Mouse (Mus musculus) left cerebral cortex, adult 2 months (tissue): Measurements from ENCODE around the gene Acot7. TPM values are rescaled to one million over a fixed set of nuclear protein-coding genes. Genes with fewer than 3 reads are reported as not detected.

Experiments used
- DNase-seq, 2 experiments: peaks; one replicate each; pipeline ENCODE4 v3.0.0; 2021 to 2022; ENCODE audit warnings: low spot score in 2 of 2, mixed read lengths in 1 of 2; ENCODE audit errors: extremely low spot score in 1 of 2
- H3K27ac ChIP-seq: fragments of 200-600 bp; 2 replicates; pipeline ENCODE4 v1.8.1; 2022
- H3K4me3 ChIP-seq: fragments of 200-600 bp; 2 replicates; pipeline ENCODE4 v1.8.1; 2022
- CTCF ChIP-seq: fragments of 200-600 bp; IDR thresholded peaks from 2 replicates; pipeline ENCODE4 v1.8.1; 2022; ENCODE audit warnings: antibody characterized with exemption, mild to moderate bottlenecking, moderate library complexity
- intact Hi-C: fragments of 180-260 bp; cut with DNase I; formaldehyde crosslinking; loops from one replicate; pipeline ENCODE4 v1.15.1; 2025
- total RNA-seq, 2 experiments: library from RNA; stranded (reverse); gene quantifications; 2 replicates each; pipeline ENCODE4 v1.2.3; 2021

Acot7 gene
- total RNA-seq, 2 experiments from 2014 or later: 300 to 307 TPM

DNA sequence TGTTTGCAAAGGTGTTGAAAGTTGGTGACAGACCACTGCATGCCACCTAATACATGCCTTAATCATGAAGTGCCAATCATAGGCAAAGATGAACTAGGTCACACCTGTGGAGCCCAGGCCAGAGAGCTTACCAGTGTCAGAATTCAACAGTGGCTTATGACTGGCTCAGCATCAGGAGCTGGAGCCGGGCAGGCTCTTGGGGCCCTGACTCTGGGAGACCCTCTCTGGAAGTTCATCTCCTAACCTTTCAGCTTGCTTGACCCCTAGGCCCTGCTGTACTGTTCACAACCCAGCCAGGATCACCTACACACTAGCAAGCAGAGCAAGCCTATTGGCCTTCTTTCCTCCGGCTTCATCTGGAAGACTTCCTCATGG, 41.1 kb upstream of the Acot7 start:
- H3K4me3 ChIP-seq: no peak overlapping the region
- intact Hi-C loops: no loop called here
- no peak for TF ChIP-seq CTCF
- DNase-seq: no peak
- H3K27ac ChIP-seq: no peak overlapping the region

DNA sequence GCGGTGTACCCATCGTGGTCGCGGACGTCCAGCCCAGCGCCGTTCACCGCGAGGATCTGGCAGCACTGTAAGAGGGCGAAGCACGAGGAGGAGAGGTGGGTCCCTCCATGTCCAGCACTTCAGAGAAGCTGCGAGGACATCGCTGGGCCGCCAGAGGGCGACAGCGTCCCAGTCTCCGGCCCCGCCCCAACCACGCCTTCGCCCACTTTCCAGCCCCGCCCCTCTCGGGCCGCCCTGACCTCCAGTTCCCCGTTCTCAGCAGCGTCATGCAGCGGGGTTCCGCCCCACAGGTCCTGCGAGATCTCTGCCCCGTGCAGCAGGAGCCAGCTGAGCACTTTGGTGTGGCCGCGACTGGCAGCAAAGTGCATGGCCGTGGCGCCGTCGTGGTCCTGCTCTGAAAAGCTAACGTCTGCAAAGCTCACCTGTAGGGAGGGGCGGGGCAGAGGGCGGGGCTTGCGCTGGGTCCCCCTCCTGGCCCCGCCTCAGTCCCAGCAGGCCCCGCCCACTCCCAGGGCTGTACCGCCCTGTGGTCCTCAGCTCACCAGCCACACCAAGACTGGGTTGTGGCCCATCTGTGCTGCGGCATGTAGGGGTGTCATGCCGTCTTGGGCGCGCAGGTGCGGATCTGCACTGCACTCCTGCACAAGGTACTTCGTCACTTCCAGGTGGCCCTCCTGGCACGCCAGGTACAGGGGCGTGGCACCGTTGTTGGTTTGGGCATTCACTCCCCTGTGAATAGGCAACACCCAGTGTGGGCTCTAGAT, 39.3 kb upstream of the Acot7 start:
- peak overlapping the region; percentile 36 for H3K4me3 ChIP-seq
- intact Hi-C loops: no loop called here
- TF ChIP-seq CTCF: peak; percentile 93
- DNase-seq: peak; percentile 78 to 81
- no peak overlapping the region for H3K27ac ChIP-seq

DNA sequence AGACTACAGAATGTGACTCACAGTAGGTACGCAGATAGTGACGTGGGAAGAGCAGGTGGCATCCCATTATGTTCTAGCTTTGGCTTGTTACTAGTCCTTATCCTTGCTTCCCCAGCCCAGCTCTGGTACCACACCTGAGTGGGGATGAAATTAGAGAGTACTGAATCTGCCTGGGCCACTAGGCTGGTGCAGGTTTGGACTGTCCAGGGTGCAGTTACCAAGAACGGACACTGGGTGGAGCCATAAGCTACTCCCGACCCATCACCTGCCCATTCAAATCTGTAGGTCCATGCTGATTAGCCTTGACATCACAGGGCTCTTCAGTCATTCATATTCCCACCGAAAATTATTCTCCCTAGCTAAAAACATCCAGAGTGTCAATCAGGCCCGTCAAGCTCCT, 37.5 kb upstream of the Acot7 start:
- Histone ChIP-seq H3K4me3 (no peak overlapping the region), H3K27ac (no peak overlapping the region; the same call in 1 of the 2 replicates)
- TF ChIP-seq CTCF: peak; percentile 74
- intact Hi-C loops: no loop called here
- DNase-seq: peak in 1 of 2 experiments; percentile 44

DNA sequence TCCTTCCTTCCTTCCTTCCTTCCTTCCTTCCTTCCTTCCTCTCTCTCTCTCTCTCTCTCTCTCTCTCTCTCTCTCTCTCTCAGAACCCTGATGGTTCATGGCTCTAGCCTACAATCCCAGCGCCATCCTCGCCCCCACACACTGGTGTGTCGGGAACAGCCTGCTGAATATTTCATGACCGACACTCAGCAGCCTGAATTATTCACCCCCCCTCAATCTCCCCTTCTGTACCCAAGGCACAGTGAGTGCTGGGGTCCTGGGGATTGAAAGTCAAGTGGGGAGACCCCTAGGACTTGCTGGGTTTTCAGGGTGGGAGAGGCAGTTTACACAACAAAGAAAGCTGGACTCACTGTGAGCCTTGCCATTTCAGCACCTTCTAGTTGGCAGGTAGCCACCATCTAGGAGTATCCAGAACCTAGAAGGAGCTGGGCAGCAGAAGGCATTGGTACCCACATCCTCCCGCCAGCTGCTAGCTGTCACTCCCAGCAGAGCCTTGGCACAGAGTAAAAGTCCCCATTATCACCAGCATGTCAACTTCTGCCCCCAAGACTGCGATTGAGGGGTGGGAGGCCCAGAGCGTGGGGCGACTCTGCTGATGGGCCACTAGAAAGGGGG, 36.3 kb upstream of the Acot7 start:
- Histone ChIP-seq H3K4me3 (no peak overlapping the region), H3K27ac (peak overlapping the region; percentile 44)
- intact Hi-C loops: no loop called here
- DNase-seq: peak in 1 of 2 experiments; percentile 43
- TF ChIP-seq CTCF: no peak

GRCm38 (mm10) chr4:152143632-152144031, 34.3 kb upstream of the Acot7 start:
- intact Hi-C loops: no loop called here
- no peak for DNase-seq
- Histone ChIP-seq H3K4me3 (no peak overlapping the region), H3K27ac (no peak overlapping the region)
- TF ChIP-seq CTCF: no peak; the same call in none of the 2 replicates

- TF ChIP-seq CTCF: no peak
- Histone ChIP-seq H3K27ac (no peak overlapping the region), H3K4me3 (no peak overlapping the region)
- no peak for DNase-seq
- intact Hi-C loops: no loop called here
Measured at GRCm38 (mm10) chr4:152145473-152145872, 32.5 kb upstream of the Acot7 start.

- TF ChIP-seq CTCF: no peak
- no peak overlapping the region for H3K4me3 ChIP-seq
- no peak for DNase-seq
- H3K27ac ChIP-seq: no peak overlapping the region
- intact Hi-C loops: no loop called here
Measured at GRCm38 (mm10) chr4:152146033-152146827, 31.7 kb upstream of the Acot7 start.

DNA sequence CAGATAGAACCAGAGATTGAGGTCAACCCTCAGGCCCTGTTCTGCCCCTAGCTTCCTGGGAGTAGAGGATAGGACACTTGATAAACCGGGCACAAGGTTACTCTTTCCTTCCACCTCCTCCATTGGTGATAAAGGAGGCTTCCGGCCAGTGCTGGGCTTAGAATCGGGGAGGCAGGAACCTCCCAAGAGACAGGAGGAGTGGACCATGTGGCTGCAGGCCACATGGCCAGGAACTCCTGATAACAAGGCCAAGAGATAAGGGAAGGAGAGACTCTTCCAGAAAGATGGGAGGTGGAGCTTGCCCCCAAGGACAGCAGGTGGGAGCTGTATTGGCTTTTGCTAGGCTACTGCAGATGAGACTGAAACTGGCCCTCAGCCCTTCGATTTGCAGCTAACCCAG, 27.4 kb upstream of the Acot7 start:
- no peak overlapping the region for H3K4me3 ChIP-seq
- TF ChIP-seq CTCF: no peak
- DNase-seq: no peak
- H3K27ac ChIP-seq: no peak overlapping the region
- intact Hi-C loops: no loop called here

DNA sequence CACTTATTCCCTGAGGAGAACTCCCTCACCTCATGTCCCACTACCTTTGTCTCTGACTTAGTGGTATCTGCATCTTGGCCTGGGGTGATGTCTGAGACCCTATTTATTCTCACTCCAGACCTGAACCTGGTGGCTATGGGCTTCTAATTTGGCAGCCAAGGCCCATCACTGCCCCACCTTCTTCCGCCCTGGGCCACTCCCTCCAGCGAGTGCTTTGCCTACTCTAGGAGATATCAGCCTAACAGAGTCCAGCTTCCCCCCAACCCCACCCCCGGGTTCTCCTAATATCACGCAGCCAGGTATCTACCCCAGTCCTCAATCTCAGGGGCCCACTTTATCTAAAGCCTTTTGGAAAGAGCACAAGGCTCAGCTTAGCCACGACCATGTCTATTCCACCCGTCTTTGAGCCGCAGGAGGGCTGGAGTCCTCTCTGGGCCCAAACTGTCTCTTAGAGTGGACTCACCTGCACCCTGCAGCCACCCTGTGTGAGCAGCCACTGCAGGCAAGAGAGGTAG, 26.4 kb upstream of the Acot7 start:
- H3K4me3 ChIP-seq: no peak overlapping the region
- DNase-seq: no peak
- intact Hi-C loops: no loop called here
- no peak overlapping the region for H3K27ac ChIP-seq
- no peak for TF ChIP-seq CTCF

- Histone ChIP-seq H3K27ac (no peak within 1 kb of the TSS), H3K4me3 (no peak within 1 kb of the TSS)
- intact Hi-C loops: no loop called here
- TF ChIP-seq CTCF: no peak
- no peak for DNase-seq
Measured at GRCm38 (mm10) chr4:152151966-152152544, 25.9 kb upstream of the Acot7 start, which contains the start of gene Espn. Gene Espn, minus strand, starts transcription at chr4:152152371.

GRCm38 (mm10) chr4:152153771-152154177, 24.2 kb upstream of the Acot7 start:
- H3K4me3 ChIP-seq: peak overlapping the region; percentile 23; the same call in 1 of the 2 replicates
- no peak overlapping the region for H3K27ac ChIP-seq
- DNase-seq: peak; percentile 68 to 79
- TF ChIP-seq CTCF: peak; percentile 80
- intact Hi-C loops: no loop called here
